Mouse (Mus musculus) forebrain, embryonic 15.5 days (tissue): ENCODE measurements at regions not wholly inside any gene's neighbourhood (a gene's known extent, or its start where the extent isn't known, plus 50 kb on each side); places are given as distances from the start of the nearest gene placed in this dataset.

Source experiments
- ATAC-seq: fragments of 200-750 bp; cut with Nextera tagmentation; replicated peaks from 2 replicates; pipeline ENCODE4 v1.8.0; 2017; ENCODE audit warnings: mild to moderate bottlenecking, moderate TSS enrichment, moderate library complexity
- H3K27ac ChIP-seq: fragments of 300-500 bp; sonication (generic); replicated peaks from 2 replicates; pipeline ENCODE4 v1.5.1; 2015; ENCODE audit warnings: mild to moderate bottlenecking, inconsistent platforms
- H3K27me3 ChIP-seq: fragments of 300-500 bp; sonication (generic); 2 replicates; pipeline ENCODE4 v1.6.1; 2015; ENCODE audit warnings: inconsistent platforms
- H3K36me3 ChIP-seq: fragments of 300-500 bp; sonication (generic); 2 replicates; pipeline ENCODE4 v1.6.1; 2015; ENCODE audit warnings: mild to moderate bottlenecking, inconsistent platforms
- H3K4me1 ChIP-seq: fragments of 300-500 bp; sonication (generic); 2 replicates; pipeline ENCODE4 v1.6.1; 2015; ENCODE audit warnings: inconsistent platforms
- H3K4me2 ChIP-seq: fragments of 300-500 bp; sonication (generic); replicated peaks from 2 replicates; pipeline ENCODE4 v1.6.1; 2015; ENCODE audit warnings: mild to moderate bottlenecking, inconsistent platforms
- H3K4me3 ChIP-seq: fragments of 300-500 bp; sonication (generic); 2 replicates; pipeline ENCODE4 v1.5.1; 2015; ENCODE audit warnings: mild to moderate bottlenecking, inconsistent platforms
- H3K9ac ChIP-seq: fragments of 300-500 bp; sonication (generic); replicated peaks from 2 replicates; pipeline ENCODE4 v1.6.1; 2015; ENCODE audit warnings: mild to moderate bottlenecking, inconsistent platforms
- H3K9me3 ChIP-seq: fragments of 300-500 bp; sonication (generic); 2 replicates; pipeline ENCODE4 v1.6.1; 2016; ENCODE audit warnings: inconsistent platforms
- WGBS: fragments of 180-500 bp; shearing (Covaris S2); methylation state at CpG from one replicate; pipeline ENCODE4 v1.1.7; 2015; ENCODE audit warnings: mixed read lengths; 5-methylcytosine and 5-hydroxymethylcytosine counted together

- Histone ChIP-seq H3K27me3 (no peaks in the 10 kb centered on the region), H3K36me3 (no peaks in the 10 kb centered on the region), H3K4me2 (no peak overlapping the region), H3K27ac (no peak overlapping the region), H3K9me3 (no peaks in the 10 kb centered on the region), H3K9ac (no peak overlapping the region), H3K4me1 (no peaks in the 10 kb centered on the region), H3K4me3 (no peak overlapping the region)
- ATAC-seq = no peak
- 73% methylated on average over 2 of the region's 2 CpGs for WGBS
Observed at GRCm38 (mm10) chr13:29136231-29136630, 182.7 kb upstream of the Sox4 start.

- Histone ChIP-seq H3K9ac (no peak overlapping the region), H3K27ac (no peak overlapping the region), H3K9me3 (no peaks in the 10 kb centered on the region), H3K36me3 (no peaks in the 10 kb centered on the region), H3K4me3 (no peak overlapping the region), H3K4me1 (no peaks in the 10 kb centered on the region; the same call in 1 of the 2 replicates), H3K4me2 (no peak overlapping the region), H3K27me3 (no peaks in the 10 kb centered on the region)
- no peak for ATAC-seq
Observed at GRCm38 (mm10) chr13:29127499-29127898, 174.0 kb upstream of the Sox4 start.

- no peak; the same call in 1 of the 2 replicates for ATAC-seq
- Histone ChIP-seq H3K4me2 (no peak overlapping the region), H3K9me3 (no peaks in the 10 kb centered on the region), H3K27ac (no peak overlapping the region), H3K4me3 (no peak overlapping the region), H3K9ac (no peak overlapping the region), H3K36me3 (no peaks in the 10 kb centered on the region), H3K27me3 (no peaks in the 10 kb centered on the region), H3K4me1 (no peaks in the 10 kb centered on the region; the same call in 1 of the 2 replicates)
- 65% methylated on average over 7 of the region's 7 CpGs for WGBS
Observed at GRCm38 (mm10) chr13:29123477-29123876, 170.0 kb upstream of the Sox4 start.

GRCm38 (mm10) chr13:29121121-29121520 lies 167.6 kb upstream of the Sox4 start:
- H3K4me2 ChIP-seq = no peak overlapping the region
- no peak for ATAC-seq
- no peaks in the 10 kb centered on the region for H3K27me3 ChIP-seq
- no peak overlapping the region for H3K27ac ChIP-seq
- no peaks in the 10 kb centered on the region for H3K9me3 ChIP-seq
- H3K9ac ChIP-seq = no peak overlapping the region
- H3K4me1 ChIP-seq = no peaks in the 10 kb centered on the region; the same call in 1 of the 2 replicates
- WGBS = 81% methylated on average over 5 of the region's 5 CpGs
- H3K36me3 ChIP-seq = no peaks in the 10 kb centered on the region
- no peak overlapping the region for H3K4me3 ChIP-seq

- Histone ChIP-seq H3K9ac (no peak overlapping the region), H3K36me3 (no peaks in the 10 kb centered on the region), H3K27ac (no peak overlapping the region), H3K9me3 (no peaks in the 10 kb centered on the region), H3K4me2 (no peak overlapping the region), H3K27me3 (no peaks in the 10 kb centered on the region), H3K4me1 (no peaks in the 10 kb centered on the region; the same call in 1 of the 2 replicates), H3K4me3 (no peak overlapping the region)
- 86% methylated on average over 1 of the region's 1 CpGs for WGBS
- ATAC-seq = no peak
Observed at GRCm38 (mm10) chr13:29119357-29119756, 165.8 kb upstream of the Sox4 start.

- H3K27me3 ChIP-seq = no peaks in the 10 kb centered on the region
Observed at GRCm38 (mm10) chr13:29114998-29115495, 161.5 kb upstream of the Sox4 start.

GRCm38 (mm10) chr13:29110127-29110526 lies 156.6 kb upstream of the Sox4 start:
- WGBS = 71% methylated on average over 5 of the region's 5 CpGs
- 0 out of 2 replicates have a peak, but pooled peaks have one; percentile 48 for ATAC-seq

More at GRCm38 (mm10) chr13:29114998-29115495, 161.5 kb upstream of the Sox4 start:
- Histone ChIP-seq H3K9ac (no peak overlapping the region), H3K27ac (no peak overlapping the region), H3K36me3 (no peaks in the 10 kb centered on the region), H3K4me1 (no peaks in the 10 kb centered on the region), H3K9me3 (no peaks in the 10 kb centered on the region), H3K4me2 (no peak overlapping the region), H3K4me3 (no peak overlapping the region)
- 82% methylated on average over 3 of the region's 3 CpGs for WGBS
- no peak for ATAC-seq

GRCm38 (mm10) chr13:29109064-29109856 lies 155.7 kb upstream of the Sox4 start:
- H3K27me3 ChIP-seq = no peaks in the 10 kb centered on the region
- H3K36me3 ChIP-seq = no peaks in the 10 kb centered on the region
- no peaks in the 10 kb centered on the region for H3K4me1 ChIP-seq
- no peak for ATAC-seq
- WGBS = 72% methylated on average over 18 of the region's 18 CpGs
- no peak overlapping the region for H3K4me2 ChIP-seq
- H3K27ac ChIP-seq = no peak overlapping the region
- no peaks in the 10 kb centered on the region for H3K9me3 ChIP-seq
- no peak overlapping the region for H3K9ac ChIP-seq
- no peak overlapping the region for H3K4me3 ChIP-seq

More at GRCm38 (mm10) chr13:29110127-29110526, 156.6 kb upstream of the Sox4 start:
- no peaks in the 10 kb centered on the region for H3K36me3 ChIP-seq
- H3K9ac ChIP-seq = no peak overlapping the region
- no peaks in the 10 kb centered on the region for H3K27me3 ChIP-seq
- no peak overlapping the region for H3K4me2 ChIP-seq
- H3K4me3 ChIP-seq = no peak overlapping the region
- H3K27ac ChIP-seq = no peak overlapping the region
- no peaks in the 10 kb centered on the region for H3K9me3 ChIP-seq
- no peaks in the 10 kb centered on the region for H3K4me1 ChIP-seq

GRCm38 (mm10) chr13:29108214-29108613 lies 154.7 kb upstream of the Sox4 start:
- H3K36me3 ChIP-seq = no peaks in the 10 kb centered on the region
- H3K27ac ChIP-seq = no peak overlapping the region
- no peaks in the 10 kb centered on the region for H3K27me3 ChIP-seq
- H3K9me3 ChIP-seq = no peaks in the 10 kb centered on the region
- H3K4me3 ChIP-seq = no peak overlapping the region
- H3K4me1 ChIP-seq = no peaks in the 10 kb centered on the region
- 77% methylated on average over 6 of the region's 6 CpGs for WGBS
- no peak overlapping the region for H3K4me2 ChIP-seq
- no peak overlapping the region for H3K9ac ChIP-seq
- no peak for ATAC-seq

GRCm38 (mm10) chr13:29092166-29092565 lies 138.7 kb upstream of the Sox4 start:
- H3K27me3 ChIP-seq = no peaks in the 10 kb centered on the region
- 89% methylated on average over 5 of the region's 5 CpGs for WGBS
- ATAC-seq = no peak

GRCm38 (mm10) chr13:29086854-29087253 lies 133.3 kb upstream of the Sox4 start:
- H3K9ac ChIP-seq = no peak overlapping the region
- no peaks in the 10 kb centered on the region for H3K4me1 ChIP-seq
- no peak for ATAC-seq
- no peaks in the 10 kb centered on the region for H3K36me3 ChIP-seq
- no peaks in the 10 kb centered on the region for H3K27me3 ChIP-seq
- H3K4me3 ChIP-seq = no peak overlapping the region
- no peak overlapping the region for H3K27ac ChIP-seq
- H3K4me2 ChIP-seq = no peak overlapping the region
- WGBS = 62% methylated on average over 5 of the region's 5 CpGs
- no peaks in the 10 kb centered on the region for H3K9me3 ChIP-seq

More at GRCm38 (mm10) chr13:29092166-29092565, 138.7 kb upstream of the Sox4 start:
- H3K4me1 ChIP-seq = no peaks in the 10 kb centered on the region
- no peaks in the 10 kb centered on the region for H3K36me3 ChIP-seq
- H3K27ac ChIP-seq = no peak overlapping the region
- no peak overlapping the region for H3K9ac ChIP-seq
- no peak overlapping the region for H3K4me2 ChIP-seq
- H3K4me3 ChIP-seq = no peak overlapping the region
- H3K9me3 ChIP-seq = no peaks in the 10 kb centered on the region

- no peak overlapping the region for H3K27ac ChIP-seq
- WGBS = 32% methylated on average over 2 of the region's 2 CpGs
- H3K9me3 ChIP-seq = no peaks in the 10 kb centered on the region
- no peaks in the 10 kb centered on the region for H3K27me3 ChIP-seq
- no peak overlapping the region for H3K4me3 ChIP-seq
- peaks cover 8% of the 10 kb centered on the region; the same call in 1 of the 2 replicates for H3K4me1 ChIP-seq
- H3K9ac ChIP-seq = no peak overlapping the region
- ATAC-seq = no peak
- H3K36me3 ChIP-seq = no peaks in the 10 kb centered on the region
- no peak overlapping the region for H3K4me2 ChIP-seq
Observed at GRCm38 (mm10) chr13:29081064-29081463, 127.6 kb upstream of the Sox4 start.
